In genomic region chr14:103099238-103099933, GRCm38 (mm10) we compare ENCODE assay signal across 7 mouse cellular contexts. TPM values are rescaled to one million over a fixed set of nuclear protein-coding genes. Genes with fewer than 3 reads are reported as not detected.
A peak's percentile ranks its signal among the peaks of the same experiment; 100 is the strongest.
DNase-seq lines count a peak whose midpoint lies in the region; ATAC-seq lines count a peak whose summit lies in the region.

TSS of gene Fbxl3 (minus strand) at chr14:103099566.

- H3K4me3 ChIP-seq in intestine, embryonic 16.5 days (ENCODE audit: low read length) = peak within 1 kb of the TSS; percentile 86
- H3K4me3 ChIP-seq in midbrain, embryonic 11.5 days (ENCODE audit: low read depth, low read length) = peak within 1 kb of the TSS; percentile 93

- H3K9me3 ChIP-seq in intestine, embryonic 16.5 days (ENCODE audit: control insufficient read depth, low read length) = no peaks in the 10 kb centered on the region
- H3K9me3 ChIP-seq in midbrain, embryonic 11.5 days (ENCODE audit: control insufficient read depth, low read length) = no peaks in the 10 kb centered on the region

- peak within 1 kb of the TSS; percentile 99 for H3K9ac ChIP-seq in intestine, embryonic 16.5 days (ENCODE audit: low read depth, low read length)
- peak within 1 kb of the TSS; percentile 99 for H3K9ac ChIP-seq in midbrain, embryonic 11.5 days (ENCODE audit: low read length)

- peak; percentile 96 for DNase-seq in adrenal gland, adult 8-10 months
- DNase-seq in embryo, embryonic 9.5 days (ENCODE audit: extremely low spot score) = peak; percentile 90
- peak; percentile 71 to 90 for DNase-seq in gastrocnemius, postnatal 4 days (ENCODE audit: low spot score in 2 of 2)
- peak; percentile 83 to 84 for DNase-seq in left cerebral cortex, postnatal 36 days (ENCODE audit: low spot score in 2 of 2)
- DNase-seq in midbrain, embryonic 11.5 days (ENCODE audit: low spot score, missing footprints) = peak; percentile 99
- DNase-seq in skeletal muscle tissue, adult 2 months (ENCODE audit: low read depth, low spot score) = peak; percentile 97

- H3K4me2 ChIP-seq in intestine, embryonic 16.5 days (ENCODE audit: low read depth, low read length) = peak within 1 kb of the TSS; percentile 67
- H3K4me2 ChIP-seq in midbrain, embryonic 11.5 days = peak within 1 kb of the TSS; percentile 63

- intact Hi-C loops in left cerebral cortex, postnatal 36 days (cut with DNase I) = loop anchor here (2.0 kb wide), 1 partner anchor 29 kb away; the partner anchor contains the start of gene Cln5

- 0 out of 2 replicates have a peak, but pooled peaks cover 3% of the 10 kb centered on the region for H3K36me3 ChIP-seq in intestine, embryonic 16.5 days (ENCODE audit: control insufficient read depth, insufficient read depth, low read length)
- no peaks in the 10 kb centered on the region for H3K36me3 ChIP-seq in midbrain, embryonic 11.5 days (ENCODE audit: control insufficient read depth, insufficient read depth, low read length)

- peak; percentile 95 for ATAC-seq in intestine, embryonic 16.5 days
- peak; percentile 89 for ATAC-seq in midbrain, embryonic 11.5 days (ENCODE audit: low FRiP score)

- no peaks in the 10 kb centered on the region for H3K27me3 ChIP-seq in intestine, embryonic 16.5 days (replicated peaks; ENCODE audit: control insufficient read depth, insufficient read depth, low read length)
- no peaks in the 10 kb centered on the region for H3K27me3 ChIP-seq in midbrain, embryonic 11.5 days (ENCODE audit: control insufficient read depth, insufficient read depth, low read length)

- H3K27ac ChIP-seq in intestine, embryonic 16.5 days (ENCODE audit: low read length) = peak within 1 kb of the TSS; percentile 99
- peak within 1 kb of the TSS; percentile 98 for H3K27ac ChIP-seq in midbrain, embryonic 11.5 days (ENCODE audit: low read depth, low read length)

- H3K4me1 ChIP-seq in intestine, embryonic 16.5 days (ENCODE audit: control insufficient read depth, insufficient read depth, low read length) = peaks cover 16% of the 10 kb centered on the region
- H3K4me1 ChIP-seq in midbrain, embryonic 11.5 days (ENCODE audit: control insufficient read depth, insufficient read depth, low read length) = peaks cover 8% of the 10 kb centered on the region; the same call in 1 of the 2 replicates

- WGBS in intestine, embryonic 16.5 days = 0% methylated on average over 83 of the region's 88 CpGs
- under 1% methylated on average over 77 of the region's 88 CpGs for WGBS in midbrain, embryonic 11.5 days

RNA-seq across cellular contexts. Expression of gene Fbxl3, which starts in this region (rescaled TPM):
- total RNA-seq in adrenal gland, adult 8-10 months (2022) = 10 to 100 TPM; 60.2 to 93.4 (median 85.3) TPM
- total RNA-seq in gastrocnemius, postnatal 4 days (2021) = 10 to 100 TPM; 52.2 to 63.6 TPM
- polyA plus RNA-seq in intestine, embryonic 16.5 days (2015; fragmentation: Nextera tagmentation; extraction: Ambion mirVana) = 19.0 and 19.4 TPM in 2 replicates
- total RNA-seq in left cerebral cortex, postnatal 36 days (2021) = 10 to 100 TPM; 83.0 to 99.0 TPM
- polyA plus RNA-seq in midbrain, embryonic 11.5 days (2014; fragmentation: Nextera tagmentation; extraction: Ambion mirVana) = 26.5 and 27.3 TPM in 2 replicates

Comparison
In these comparisons a context has a peak if more than half of its experiments do, and no peak if none do; other contexts are left out.
1. Peak in every context shown above with its lines: DNase-seq, ATAC-seq, H3K4me3 ChIP-seq and H3K27ac ChIP-seq.